Mouse (Mus musculus) E14TG2a.4 (cell line): ENCODE data around the gene Rgs5.

Experiments
- CTCF ChIP-seq: conservative IDR thresholded peaks from 2 replicates; pipeline ENCODE4 v1.5.1; 2014; ENCODE audit warnings: low read length
- NANOG ChIP-seq: IDR thresholded peaks from 2 replicates; pipeline ENCODE4 v1.6.1; 2014; ENCODE audit warnings: borderline replicate concordance, low read length, mixed read lengths
- POU5F1 ChIP-seq: IDR thresholded peaks from 2 replicates; pipeline ENCODE4 v1.6.1; 2014; ENCODE audit warnings: low read length, borderline replicate concordance

GRCm38 (mm10) chr1:169685257-169685656, 30.0 kb downstream of the Rgs5 start:
- no peak for TF ChIP-seq CTCF
- no peak for TF ChIP-seq POU5F1
- TF ChIP-seq NANOG = no peak
